ENCODE assay signal across 1 mouse cellular context in genomic region chr2:153603724-153604123, GRCm38 (mm10).
TF ChIP-seq lines count a peak whose summit lies in the region.

No protein-coding gene starts in this region.

TF ChIP-seq in MEL, 35 proteins besides CTCF, POLR2A, EP300 and RAD21 (continued from another document):
- TF ChIP-seq MYC (IDR thresholded peaks at IDR 0.05; ENCODE audit: low read depth, low read length) (peak; percentile 84), SMC3 (IDR thresholded peaks at IDR 0.05; ENCODE audit: low read depth, low read length) (peak; percentile 57), USF2 (IDR thresholded peaks at IDR 0.05; ENCODE audit: borderline replicate concordance in 1 of 2, insufficient read depth in 1 of 2, low read depth in 1 of 2, low read length in 2 of 2) (0 out of 4 replicates have a peak, but pooled peaks of 1 of the 2 experiments have one; percentile 15), USF1 (IDR thresholded peaks at IDR 0.05; ENCODE audit: low read depth, low read length) (peak; percentile 70)
